Mouse (Mus musculus) embryonic facial prominence, embryonic 14.5 days (tissue): Measurements from ENCODE around the gene Gbp5. TPM values are rescaled to one million over a fixed set of nuclear protein-coding genes. Genes with fewer than 3 reads are reported as not detected.
"Not testable (repeated sequence)": the region's sequence is repeated elsewhere in the genome, so short reads cannot be mapped to it uniquely, and the experiment has no call there.

ENCODE experiments used
- ATAC-seq: fragments of 200-750 bp; cut with Nextera tagmentation; 2 replicates; pipeline ENCODE4 v1.8.0; 2017; ENCODE audit warnings: low read depth, moderate number of reproducible peaks, moderate TSS enrichment
- DNase-seq: peaks from one replicate; pipeline ENCODE4 v3.0.0-alpha.2; 2015; ENCODE audit warnings: low spot score
- H3K27ac ChIP-seq: fragments of 300-500 bp; sonication (generic); replicated peaks from 2 replicates; pipeline ENCODE4 v1.5.1; 2014; ENCODE audit warnings: low read depth, mild to moderate bottlenecking, low read length, moderate library complexity
- H3K27me3 ChIP-seq: fragments of 300-500 bp; sonication (generic); replicated peaks from 2 replicates; pipeline ENCODE4 v1.6.1; 2014; ENCODE audit warnings: low read length; ENCODE audit not compliant: control insufficient read depth, insufficient read depth
- H3K36me3 ChIP-seq: fragments of 300-500 bp; sonication (generic); 2 replicates; pipeline ENCODE4 v1.6.1; 2014; ENCODE audit warnings: low read length, mixed read lengths; ENCODE audit not compliant: control insufficient read depth, insufficient read depth
- H3K4me1 ChIP-seq: fragments of 300-500 bp; sonication (generic); 2 replicates; pipeline ENCODE4 v1.6.1; 2014; ENCODE audit warnings: antibody characterized with exemption, low read length; ENCODE audit not compliant: control insufficient read depth, insufficient read depth
- H3K4me2 ChIP-seq: fragments of 300-500 bp; sonication (generic); 2 replicates; pipeline ENCODE4 v1.6.1; 2014; ENCODE audit warnings: low read depth, mild to moderate bottlenecking, low read length, moderate library complexity, mixed read lengths
- H3K4me3 ChIP-seq: fragments of 300-500 bp; sonication (generic); 2 replicates; pipeline ENCODE4 v1.5.1; 2014; ENCODE audit warnings: low read depth, mild to moderate bottlenecking, low read length
- H3K9ac ChIP-seq: fragments of 300-500 bp; sonication (generic); 2 replicates; pipeline ENCODE4 v1.6.1; 2014; ENCODE audit warnings: low read depth, mild to moderate bottlenecking, low read length, moderate library complexity, mixed read lengths
- H3K9me3 ChIP-seq: fragments of 300-500 bp; sonication (generic); 2 replicates; pipeline ENCODE4 v1.6.1; 2016; ENCODE audit warnings: low read length; ENCODE audit not compliant: control insufficient read depth
- WGBS: fragments of 180-500 bp; shearing (Covaris S2); extraction: QIAGEN DNeasy Blood & Tissue Kit; methylation state at CpG from one replicate; pipeline ENCODE4 v1.1.7; 2014; 5-methylcytosine and 5-hydroxymethylcytosine counted together
- polyA plus RNA-seq: library from polyadenylated mRNA; unstranded; fragments of >200 nt; fragmentation: Nextera tagmentation; extraction: Ambion mirVana; gene quantifications from 2 replicates; pipeline ENCODE4 v1.2.1, GENCODE M21; 2014

Gene Gbp5
- polyA plus RNA-seq, 1 experiment from 2014 or later, result 0.17 TPM

DNA sequence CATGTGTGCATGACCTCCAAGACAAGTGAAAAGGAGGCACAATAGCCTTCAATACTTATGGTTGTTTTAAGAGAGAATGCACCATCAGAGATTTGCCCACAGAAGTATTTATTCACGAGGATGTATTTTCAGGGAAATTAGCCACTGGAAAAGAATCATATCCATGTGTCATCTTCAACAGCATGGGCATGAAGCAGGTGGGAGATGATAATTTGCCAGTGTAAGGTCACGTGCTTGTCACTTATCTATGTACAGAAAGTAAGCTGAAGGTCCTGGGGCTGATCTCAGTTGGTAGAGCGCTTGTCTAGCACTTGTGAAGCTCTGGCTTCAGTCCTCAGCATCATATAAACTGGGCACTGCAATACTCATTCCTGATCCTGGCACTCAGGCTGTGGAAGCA, 37.8 kb downstream of the Gbp5 start:
- no peaks in the 10 kb centered on the region for H3K36me3 ChIP-seq
- no peak overlapping the region for H3K27ac ChIP-seq
- no peaks in the 10 kb centered on the region for H3K27me3 ChIP-seq
- no peaks in the 10 kb centered on the region for H3K9me3 ChIP-seq
- H3K4me1 ChIP-seq, result no peaks in the 10 kb centered on the region
- no peak overlapping the region for H3K4me3 ChIP-seq
- ATAC-seq, result no peak
- H3K4me2 ChIP-seq, result no peak overlapping the region
- no peak for DNase-seq
- WGBS, result 83% methylated on average over 3 of the region's 3 CpGs
- no peak overlapping the region for H3K9ac ChIP-seq

DNA sequence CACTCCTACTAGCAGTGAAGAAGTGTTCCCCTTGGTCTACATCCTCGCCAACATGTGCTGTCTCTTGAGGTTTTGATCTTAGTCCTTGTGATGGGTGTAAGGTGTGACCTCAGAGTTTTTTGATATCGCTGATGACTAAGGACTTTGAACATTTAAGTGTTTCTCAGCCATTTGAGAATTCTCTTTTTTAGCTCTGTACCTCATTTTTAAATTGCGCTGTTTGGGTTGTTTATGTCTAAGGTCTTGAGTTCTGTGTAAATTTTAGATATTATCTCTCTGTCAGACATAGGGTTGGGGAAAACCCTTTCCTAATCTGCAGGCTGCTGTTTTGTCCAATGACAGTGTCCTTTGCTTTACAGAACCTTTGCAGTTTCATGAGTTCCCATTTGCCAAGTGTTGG, 39.4 kb downstream of the Gbp5 start:
- Histone ChIP-seq H3K4me2 (no peak overlapping the region), H3K4me1 (no peaks in the 10 kb centered on the region), H3K36me3 (no peaks in the 10 kb centered on the region), H3K27ac (no peak overlapping the region), H3K4me3 (no peak overlapping the region), H3K27me3 (no peaks in the 10 kb centered on the region), H3K9ac (no peak overlapping the region), H3K9me3 (no peaks in the 10 kb centered on the region)
- WGBS, result 84% methylated on average over 3 of the region's 3 CpGs
- ATAC-seq (no peak), DNase-seq (no peak)

DNA sequence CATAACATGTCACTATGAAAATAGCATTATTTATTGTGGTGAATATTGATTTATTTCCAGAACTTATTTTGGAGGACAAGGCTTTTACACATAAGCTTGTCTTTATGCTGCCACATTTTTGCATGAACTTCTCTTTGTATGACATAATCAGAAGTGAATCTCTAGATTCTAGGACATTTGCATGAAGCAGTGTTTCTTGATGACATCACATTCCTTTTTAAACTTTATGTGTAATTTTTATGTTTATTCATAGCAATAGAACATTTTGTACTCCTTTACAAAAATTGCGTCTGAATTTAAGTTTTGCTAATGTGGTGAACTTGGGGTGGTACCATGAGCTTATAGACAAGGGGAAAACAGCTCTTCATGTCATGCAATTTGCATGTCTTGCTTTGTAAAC, 41.9 kb downstream of the Gbp5 start:
- Histone ChIP-seq H3K9ac (no peak overlapping the region), H3K36me3 (no peaks in the 10 kb centered on the region), H3K4me2 (no peak overlapping the region), H3K4me3 (no peak overlapping the region), H3K9me3 (no peaks in the 10 kb centered on the region), H3K27ac (no peak overlapping the region), H3K27me3 (no peaks in the 10 kb centered on the region), H3K4me1 (no peaks in the 10 kb centered on the region)
- ATAC-seq (no peak), DNase-seq (no peak)
- WGBS, result 67% methylated on average over 1 of the region's 1 CpGs

DNA sequence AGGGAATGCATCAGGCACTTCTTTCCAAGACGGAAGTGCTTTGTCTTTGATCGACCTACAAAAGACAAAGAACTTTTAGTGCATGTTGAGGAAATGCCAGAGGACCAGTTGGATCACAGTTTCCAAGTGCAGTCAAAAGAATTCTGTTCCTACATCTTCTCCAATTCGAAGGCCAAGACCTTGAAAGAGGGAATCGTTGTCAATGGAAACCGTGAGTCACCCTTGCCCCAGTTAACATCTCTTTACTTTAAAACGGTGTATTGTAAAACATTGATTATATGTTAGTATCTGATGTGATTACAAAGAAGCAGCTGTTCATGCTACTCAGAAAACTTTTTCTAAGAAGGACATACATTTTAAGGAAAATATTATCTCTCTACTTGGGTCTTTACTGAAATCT, 47.6 kb downstream of the Gbp5 start:
- Histone ChIP-seq H3K27me3 (no peaks in the 10 kb centered on the region), H3K4me1 (no peaks in the 10 kb centered on the region), H3K9me3 (no peaks in the 10 kb centered on the region), H3K36me3 (no peaks in the 10 kb centered on the region), H3K4me3 (no peak overlapping the region), H3K27ac (no peak overlapping the region), H3K9ac (no peak overlapping the region), H3K4me2 (no peak overlapping the region)
- no peak for DNase-seq
- 80% methylated on average over 6 of the region's 6 CpGs for WGBS
- no peak for ATAC-seq

DNA sequence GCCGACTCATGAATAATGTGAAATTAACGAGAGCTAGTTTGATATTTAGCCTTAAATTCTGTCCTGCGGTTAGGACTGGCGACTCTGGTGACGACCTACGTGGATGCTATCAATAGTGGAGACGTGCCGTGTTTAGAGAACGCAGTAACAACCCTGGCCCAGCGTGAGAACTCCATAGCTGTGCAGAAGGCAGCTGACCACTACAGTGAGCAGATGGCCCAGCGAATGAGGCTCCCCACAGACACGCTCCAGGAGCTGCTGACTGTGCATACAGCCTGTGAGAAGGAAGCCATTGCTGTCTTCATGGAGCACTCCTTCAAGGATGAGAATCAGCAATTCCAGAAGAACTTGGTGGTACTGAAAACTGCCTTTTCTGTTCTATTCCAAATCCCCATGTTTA, 49.0 kb downstream of the Gbp5 start:
- WGBS, result 86% methylated on average over 12 of the region's 12 CpGs
- not testable (repeated sequence) for ATAC-seq, DNase-seq, H3K27ac ChIP-seq, H3K9ac ChIP-seq, H3K36me3 ChIP-seq, H3K4me3 ChIP-seq, H3K27me3 ChIP-seq, H3K4me2 ChIP-seq, H3K9me3 ChIP-seq, H3K4me1 ChIP-seq

DNA sequence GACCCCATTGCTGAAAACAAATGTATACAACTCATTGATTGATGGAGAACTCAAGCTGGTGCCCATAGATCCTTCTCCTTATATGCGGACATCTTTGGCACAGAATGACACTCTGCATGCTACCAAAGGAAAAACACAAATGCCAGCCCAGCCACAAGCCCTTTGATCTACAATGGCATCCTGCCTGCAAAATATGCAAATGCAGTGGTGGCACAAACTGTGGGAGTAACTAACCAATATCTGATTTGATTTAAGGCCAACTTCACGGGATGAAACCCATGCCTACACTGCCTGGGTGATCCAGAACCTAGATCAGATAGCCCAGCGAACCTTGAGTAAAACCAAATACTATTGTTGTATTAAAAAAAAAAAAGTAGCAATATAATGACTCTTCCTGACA, 52.9 kb downstream of the Gbp5 start:
- Histone ChIP-seq H3K4me1 (no peaks in the 10 kb centered on the region), H3K4me3 (no peak overlapping the region), H3K27ac (no peak overlapping the region), H3K36me3 (no peaks in the 10 kb centered on the region), H3K9me3 (no peaks in the 10 kb centered on the region), H3K9ac (no peak overlapping the region), H3K27me3 (no peaks in the 10 kb centered on the region), H3K4me2 (no peak overlapping the region)
- DNase-seq (no peak), ATAC-seq (no peak)
- 76% methylated on average over 3 of the region's 3 CpGs for WGBS

DNA sequence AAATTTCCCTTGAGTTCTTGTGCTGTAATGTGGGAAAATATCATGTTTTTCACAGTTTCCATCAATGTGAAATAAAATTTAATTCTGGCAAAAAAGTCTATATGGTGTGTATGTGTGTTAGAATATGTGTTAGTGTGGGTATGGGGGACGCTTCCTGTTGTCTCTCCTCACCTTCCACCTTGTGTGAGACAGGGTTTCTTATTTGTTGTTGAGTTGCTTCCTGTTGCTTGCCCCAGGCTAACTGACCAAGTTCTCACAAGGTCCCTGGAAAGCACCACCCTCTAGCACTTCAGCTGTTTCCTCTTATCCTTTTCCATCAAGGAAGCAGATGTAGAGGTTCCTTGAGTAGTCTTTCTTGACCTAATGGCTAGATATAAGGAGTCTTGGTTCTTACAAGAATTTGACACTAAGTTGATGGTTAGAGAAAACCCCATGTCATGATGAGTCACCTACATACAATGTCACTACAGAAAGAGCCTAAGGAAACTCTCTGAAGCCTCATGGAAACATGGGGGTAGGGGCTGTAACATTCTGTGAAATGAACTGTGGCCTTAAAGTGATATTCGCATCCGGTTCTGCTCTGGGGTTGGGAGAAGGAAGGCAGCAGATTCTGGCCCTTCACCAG, 56.4 kb downstream of the Gbp5 start:
- H3K4me1 ChIP-seq, result no peaks in the 10 kb centered on the region
- WGBS, result 87% methylated on average over 3 of the region's 3 CpGs
- no peaks in the 10 kb centered on the region for H3K9me3 ChIP-seq
- no peaks in the 10 kb centered on the region for H3K36me3 ChIP-seq
- ATAC-seq (no peak), DNase-seq (no peak)
- H3K27ac ChIP-seq, result no peak overlapping the region
- H3K4me3 ChIP-seq, result no peak overlapping the region
- no peak overlapping the region for H3K4me2 ChIP-seq
- H3K9ac ChIP-seq, result no peak overlapping the region
- H3K27me3 ChIP-seq, result no peaks in the 10 kb centered on the region

DNA sequence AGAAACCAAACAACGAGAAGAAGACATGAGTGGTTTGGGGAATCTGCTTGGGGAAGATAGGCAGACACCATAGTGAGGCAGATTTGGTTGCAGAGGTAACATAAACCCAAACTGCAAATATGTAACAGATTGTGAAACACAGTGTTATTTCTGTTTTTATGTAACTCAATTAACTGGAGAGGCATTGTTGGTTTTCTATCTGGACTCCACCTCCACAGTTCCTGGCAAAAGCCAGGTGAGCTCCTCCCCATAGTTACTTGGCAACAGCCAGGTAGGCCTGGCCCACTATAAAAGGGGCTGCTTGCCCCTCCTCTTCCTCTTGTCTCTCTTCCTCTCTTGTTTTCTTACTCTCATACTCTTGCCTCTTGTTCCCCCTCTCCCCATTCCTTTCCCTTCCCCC, 60.8 kb downstream of the Gbp5 start:
- ATAC-seq (no peak), DNase-seq (no peak)
- Histone ChIP-seq H3K4me3 (no peak overlapping the region), H3K27me3 (no peaks in the 10 kb centered on the region), H3K27ac (no peak overlapping the region), H3K4me1 (no peaks in the 10 kb centered on the region), H3K9ac (no peak overlapping the region), H3K4me2 (no peak overlapping the region), H3K9me3 (no peaks in the 10 kb centered on the region), H3K36me3 (no peaks in the 10 kb centered on the region)
- 79% methylated on average over 1 of the region's 1 CpGs for WGBS

DNA sequence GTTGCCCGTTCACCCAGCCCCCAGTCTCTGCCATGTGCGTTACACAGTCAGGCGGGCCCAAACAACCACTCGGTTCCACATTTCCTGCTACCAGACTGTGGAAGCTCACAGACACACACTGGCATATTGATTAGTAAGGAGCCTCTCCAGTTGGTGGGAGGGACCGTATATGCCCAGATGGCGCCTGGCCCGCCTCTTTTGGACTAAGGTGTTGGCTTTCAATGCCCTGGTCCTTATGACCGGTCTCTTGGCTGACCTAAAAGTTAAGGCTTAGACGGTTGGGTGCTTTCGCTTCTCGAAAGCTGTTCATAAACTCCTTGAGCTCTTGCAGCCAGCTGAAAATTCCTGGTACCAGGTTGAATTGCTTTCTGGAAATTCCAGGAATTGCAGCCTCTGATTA, 61.8 kb downstream of the Gbp5 start:
- H3K9ac ChIP-seq, result no peak overlapping the region
- WGBS, result 92% methylated on average over 11 of the region's 11 CpGs
- H3K4me3 ChIP-seq, result no peak overlapping the region
- H3K27ac ChIP-seq, result no peak overlapping the region
- H3K36me3 ChIP-seq, result no peaks in the 10 kb centered on the region
- ATAC-seq (no peak), DNase-seq (no peak)
- no peaks in the 10 kb centered on the region for H3K4me1 ChIP-seq
- H3K27me3 ChIP-seq, result no peaks in the 10 kb centered on the region
- no peak overlapping the region for H3K4me2 ChIP-seq
- no peaks in the 10 kb centered on the region for H3K9me3 ChIP-seq
